Mouse (Mus musculus) testis, adult 2 months (tissue): Measurements from ENCODE around the gene Lrrc10b. TPM values are rescaled to one million over a fixed set of nuclear protein-coding genes. Genes with fewer than 3 reads are reported as not detected.

Experiments
- H3K27ac ChIP-seq: fragments of 200-500 bp; 2 replicates; pipeline ENCODE4 v1.5.1; 2012; ENCODE audit warnings: low read depth, low read length; ENCODE audit not compliant: control insufficient read depth, insufficient read depth
- H3K27me3 ChIP-seq: fragments of 200-500 bp; 2 replicates; pipeline ENCODE4 v1.6.1; 2012; ENCODE audit warnings: mild to moderate bottlenecking, low read length, moderate library complexity; ENCODE audit not compliant: control insufficient read depth, insufficient read depth
- H3K36me3 ChIP-seq: fragments of 200-500 bp; 2 replicates; pipeline ENCODE4 v1.6.1; 2012; ENCODE audit warnings: mild to moderate bottlenecking, low read length; ENCODE audit not compliant: control insufficient read depth, insufficient read depth
- H3K4me1 ChIP-seq: fragments of 200-500 bp; 2 replicates; pipeline ENCODE4 v1.6.1; 2012; ENCODE audit warnings: low read length; ENCODE audit not compliant: control insufficient read depth, insufficient read depth
- H3K4me3 ChIP-seq: fragments of 200-500 bp; 2 replicates; pipeline ENCODE4 v1.5.1; 2012; ENCODE audit warnings: low read depth, mild to moderate bottlenecking, low read length, moderate library complexity, mixed read lengths; ENCODE audit not compliant: control insufficient read depth
- CTCF ChIP-seq: fragments of 200-500 bp; IDR thresholded peaks from 2 replicates; pipeline ENCODE4 v1.5.1; 2012; ENCODE audit warnings: low read depth, mild to moderate bottlenecking, inconsistent platforms, low read length, moderate library complexity; ENCODE audit not compliant: control insufficient read depth, insufficient read depth, insufficient replicate concordance
- POLR2A ChIP-seq: fragments of 200-500 bp; IDR thresholded peaks from 2 replicates; pipeline ENCODE4 v1.6.1; 2012; ENCODE audit warnings: low read depth, mild to moderate bottlenecking, inconsistent platforms, low read length, moderate library complexity; ENCODE audit not compliant: control insufficient read depth
- polyA plus RNA-seq: library from polyadenylated mRNA; depleted of rRNA; stranded (reverse); fragments of >200 nt; gene quantifications from 2 replicates; pipeline ENCODE4 v1.2.3, GENCODE M21; 2012

Gene Lrrc10b
- polyA plus RNA-seq, 1 experiment = 28.9 TPM

GRCm38 (mm10) chr19:10459907-10460306 is 2.6 kb upstream of the Lrrc10b start:
- H3K27ac ChIP-seq = no peak overlapping the region
- TF ChIP-seq POLR2A (no peak), CTCF (no peak)

DNA sequence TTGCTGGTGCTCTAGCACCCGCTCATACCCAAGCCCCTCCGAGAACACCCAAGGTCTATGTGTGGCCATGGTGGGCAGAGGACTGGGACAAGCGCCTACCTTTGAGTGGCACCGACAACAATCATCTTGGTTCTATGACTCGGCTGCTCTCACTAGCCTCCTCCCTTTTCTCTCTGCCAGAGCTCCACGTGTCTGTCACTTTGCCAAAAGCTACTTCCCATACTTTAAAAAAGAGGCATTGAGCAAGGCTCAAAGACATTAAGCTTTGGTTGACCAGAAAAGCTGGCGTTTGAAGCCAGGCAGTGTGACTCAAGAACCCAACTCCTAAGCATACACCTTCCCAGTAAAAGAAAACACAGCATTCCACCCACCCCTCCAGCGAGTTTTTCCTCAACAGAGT is 823 bp upstream of the Lrrc10b start:
- TF ChIP-seq CTCF (no peak), POLR2A (no peak)
- H3K27me3 ChIP-seq = no peaks in the 10 kb centered on the region
- peak overlapping the region; percentile 88 for H3K4me3 ChIP-seq
- H3K4me1 ChIP-seq = peaks cover 14% of the 10 kb centered on the region
- no peaks in the 10 kb centered on the region for H3K36me3 ChIP-seq
- no peak overlapping the region for H3K27ac ChIP-seq

More at GRCm38 (mm10) chr19:10459907-10460306, 2.6 kb upstream of the Lrrc10b start:
- H3K27me3 ChIP-seq = no peaks in the 10 kb centered on the region
- no peak overlapping the region for H3K4me3 ChIP-seq
- H3K4me1 ChIP-seq = peaks cover 14% of the 10 kb centered on the region
- no peaks in the 10 kb centered on the region for H3K36me3 ChIP-seq

GRCm38 (mm10) chr19:10457484-10457800 is 169 bp upstream of the Lrrc10b start:
- Histone ChIP-seq H3K27me3 (no peaks in the 10 kb centered on the region), H3K4me1 (peaks cover 13% of the 10 kb centered on the region), H3K36me3 (no peaks in the 10 kb centered on the region), H3K4me3 (peak overlapping the region; percentile 90), H3K27ac (no peak overlapping the region)
- TF ChIP-seq POLR2A (peak; percentile 44), CTCF (no peak)

DNA sequence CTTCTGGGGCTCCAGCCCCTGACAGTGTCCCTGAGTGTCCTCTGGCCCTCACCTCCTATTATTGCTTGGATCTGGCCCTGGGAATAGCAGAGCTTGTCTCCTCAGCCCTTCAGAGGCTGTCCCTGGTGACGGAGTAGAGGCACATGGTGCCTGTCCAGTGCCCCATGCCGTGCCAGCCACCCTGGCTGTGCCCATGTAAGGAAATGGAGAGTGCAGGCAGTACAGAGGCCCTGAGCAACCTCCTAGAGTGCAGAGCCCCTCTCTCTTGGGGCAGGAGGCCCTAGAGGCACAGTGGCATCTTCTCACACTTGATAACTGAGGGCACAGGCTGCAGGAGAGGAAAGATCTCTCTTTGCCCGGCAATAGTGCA is 1.9 kb downstream of the Lrrc10b start:
- no peak for TF ChIP-seq CTCF
- no peak; the same call in 1 of the 2 replicates for TF ChIP-seq POLR2A
- peaks cover 14% of the 10 kb centered on the region for H3K4me1 ChIP-seq
- H3K4me3 ChIP-seq = peak overlapping the region; percentile 90
- peak overlapping the region; percentile 8; the same call in 1 of the 2 replicates for H3K27ac ChIP-seq
- no peaks in the 10 kb centered on the region for H3K36me3 ChIP-seq
- H3K27me3 ChIP-seq = no peaks in the 10 kb centered on the region

- no peaks in the 10 kb centered on the region for H3K27me3 ChIP-seq
- no peak; the same call in 1 of the 2 replicates for TF ChIP-seq POLR2A
- TF ChIP-seq CTCF = no peak
- peak overlapping the region; percentile 40 for H3K27ac ChIP-seq
- peak overlapping the region; percentile 90 for H3K4me3 ChIP-seq
- no peaks in the 10 kb centered on the region for H3K36me3 ChIP-seq
- peaks cover 14% of the 10 kb centered on the region for H3K4me1 ChIP-seq
Observed at GRCm38 (mm10) chr19:10454718-10455436, 2.4 kb downstream of the Lrrc10b start.

GRCm38 (mm10) chr19:10449708-10450107 is 7.6 kb downstream of the Lrrc10b start:
- no peaks in the 10 kb centered on the region for H3K36me3 ChIP-seq
- no peaks in the 10 kb centered on the region for H3K27me3 ChIP-seq
- H3K4me1 ChIP-seq = peaks cover 5% of the 10 kb centered on the region
- H3K4me3 ChIP-seq = no peak overlapping the region
- TF ChIP-seq POLR2A (no peak), CTCF (peak; percentile 17; the same call in 1 of the 2 replicates)
- no peak overlapping the region for H3K27ac ChIP-seq

- Histone ChIP-seq H3K27ac (no peak overlapping the region), H3K36me3 (no peaks in the 10 kb centered on the region), H3K4me3 (no peak overlapping the region), H3K4me1 (peaks cover 5% of the 10 kb centered on the region), H3K27me3 (no peaks in the 10 kb centered on the region)
- no peak for TF ChIP-seq CTCF
- no peak for TF ChIP-seq POLR2A
Observed at GRCm38 (mm10) chr19:10449190-10449589, 8.1 kb downstream of the Lrrc10b start.
